Mouse (Mus musculus) activated CD4-positive, CD25-positive, alpha-beta regulatory T cell, adult 9 weeks (primary cell): ENCODE results near the gene Tab3. TPM values are rescaled to one million over a fixed set of nuclear protein-coding genes. Genes with fewer than 3 reads are reported as not detected.

Experiments
- polyA plus RNA-seq: library from polyadenylated mRNA; unstranded; fragments of 100-300 nt; shearing (Covaris generic); gene quantifications from one replicate; pipeline ENCODE4 v1.2.1, GENCODE M21; 2017

Gene Tab3
- polyA plus RNA-seq, result 3.3 TPM

GRCm38 (mm10) chrX:85573532-85574181 is at the start of gene Tab3:
TSS of gene Tab3 (plus strand) at chrX:85574022.

Other genes with a start within 250 kb of the Tab3 start
- gene Gk, start 202.8 kb downstream of the Tab3 start, polyA plus RNA-seq, result 3.5 TPM